Mouse (Mus musculus) CH12F3 (cell line): Measurements from ENCODE around the gene Btnl2.

Experiments used
- in situ Hi-C: fragments of 300-500 bp; cut with MboI; formaldehyde crosslinking; loops from 2 replicates; pipeline ENCODE4 v1.14.3; 2020; ENCODE audit warnings: low sequenced_read_pairs

The Btnl2 gene

DNA sequence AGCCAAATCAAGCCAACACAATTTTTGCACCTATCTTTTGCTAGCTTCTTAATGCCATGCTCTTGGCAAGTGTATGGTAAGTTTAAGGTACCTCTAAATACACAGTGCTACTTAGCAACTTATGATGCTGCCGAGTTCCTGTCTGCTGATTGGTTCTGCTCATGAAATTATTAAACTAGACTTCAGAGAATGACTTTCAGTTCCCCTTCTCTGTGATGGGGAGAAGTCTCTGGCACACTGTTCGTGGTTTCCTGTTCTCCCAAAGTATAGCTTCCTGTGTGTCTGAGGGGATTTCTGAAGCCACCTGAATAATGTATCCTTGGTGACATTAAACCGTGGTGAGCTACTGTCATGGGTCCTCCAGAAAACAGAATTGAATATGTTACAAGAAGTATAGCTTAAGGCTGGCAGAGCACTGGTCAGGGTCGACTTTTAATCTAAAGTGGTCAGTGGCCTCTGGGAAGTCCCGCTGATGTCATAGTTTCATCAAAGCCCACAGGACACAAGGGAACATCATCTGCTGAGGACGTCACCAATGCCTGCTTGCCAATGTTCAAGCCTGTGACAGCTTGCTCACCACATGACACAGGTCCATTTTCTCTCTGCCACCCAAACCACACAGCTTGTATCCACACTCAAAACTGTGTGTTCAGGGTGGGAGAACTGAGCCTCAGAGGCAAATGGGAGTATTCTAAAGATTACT lies 6.9 kb upstream of the Btnl2 start:
- in situ Hi-C loops: no loop called here

DNA sequence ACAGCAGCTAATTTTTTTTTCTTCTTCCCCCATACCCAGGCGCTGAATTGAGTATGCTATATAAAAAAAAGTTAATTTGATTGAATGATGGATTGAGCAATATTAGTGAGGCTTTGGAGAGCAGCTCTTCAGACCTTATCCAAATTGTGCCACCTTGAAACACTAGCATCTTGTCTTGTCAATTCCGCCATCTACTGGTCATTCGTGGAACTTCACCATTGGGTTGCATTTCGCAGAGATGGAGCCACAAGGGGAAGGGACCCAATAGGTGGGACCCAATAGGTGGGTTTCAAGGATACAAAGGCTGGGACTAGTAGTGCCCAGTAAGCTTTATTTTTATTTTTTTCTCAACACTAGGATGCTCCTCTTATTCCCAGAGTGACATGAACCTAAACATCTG lies 5.2 kb upstream of the Btnl2 start:
- in situ Hi-C loops: no loop called here

- in situ Hi-C loops: no loop called here
Measured at GRCm38 (mm10) chr17:34354940-34355339, 318 bp downstream of the Btnl2 start.

GRCm38 (mm10) chr17:34362954-34363546 lies 8.4 kb downstream of the Btnl2 start:
- in situ Hi-C loops: no loop called here

DNA sequence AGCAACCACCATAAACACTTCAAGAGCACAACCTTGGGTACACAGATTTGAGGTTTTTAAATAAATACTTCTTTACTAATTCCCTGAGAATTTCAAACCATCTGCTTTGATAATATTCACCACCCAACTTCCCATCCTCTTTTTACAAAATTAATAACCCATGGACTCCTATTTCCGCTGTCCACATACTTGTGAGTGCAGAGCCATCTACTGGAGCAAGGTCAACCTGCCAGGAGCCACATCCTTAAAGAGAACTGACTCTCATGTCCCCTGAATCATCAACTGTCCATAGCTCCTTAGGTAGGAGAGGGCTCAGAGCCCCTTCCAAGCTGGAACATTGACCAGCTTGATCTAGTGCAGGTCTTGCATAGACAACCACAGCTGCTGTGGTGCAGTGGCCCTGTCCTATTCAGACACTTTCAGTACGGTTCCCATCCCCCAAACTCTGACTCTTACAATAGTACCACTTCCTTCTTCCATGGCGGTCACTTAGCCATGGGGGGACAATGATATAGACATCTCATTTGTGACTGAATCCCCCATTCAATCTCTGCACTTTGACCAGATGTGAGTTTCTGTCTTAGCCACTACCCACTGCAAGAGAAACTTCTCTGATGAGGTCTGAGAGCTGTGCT lies 9.2 kb downstream of the Btnl2 start:
- in situ Hi-C loops: no loop called here

DNA sequence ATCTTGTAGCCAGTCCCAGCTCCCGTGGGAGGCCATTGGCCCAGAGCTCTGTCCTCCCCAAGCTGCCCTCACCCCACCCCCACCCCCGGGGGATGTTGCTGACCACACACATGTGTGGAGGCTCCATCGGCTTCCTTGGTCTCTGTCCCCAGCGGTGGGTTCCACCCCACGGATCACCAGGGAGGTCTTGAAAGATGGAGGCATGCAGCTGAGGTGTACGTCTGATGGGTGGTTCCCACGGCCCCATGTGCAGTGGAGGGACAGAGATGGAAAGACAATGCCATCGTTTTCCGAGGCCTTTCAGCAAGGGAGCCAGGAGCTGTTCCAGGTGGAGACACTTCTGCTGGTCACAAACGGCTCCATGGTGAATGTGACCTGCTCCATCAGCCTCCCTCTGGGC lies 10.4 kb downstream of the Btnl2 start:
- in situ Hi-C loops: no loop called here

- in situ Hi-C loops: no loop called here
Measured at GRCm38 (mm10) chr17:34370563-34370962, 15.9 kb downstream of the Btnl2 start.

GRCm38 (mm10) chr17:34373055-34373709 lies 18.6 kb downstream of the Btnl2 start:
- in situ Hi-C loops: no loop called here

DNA sequence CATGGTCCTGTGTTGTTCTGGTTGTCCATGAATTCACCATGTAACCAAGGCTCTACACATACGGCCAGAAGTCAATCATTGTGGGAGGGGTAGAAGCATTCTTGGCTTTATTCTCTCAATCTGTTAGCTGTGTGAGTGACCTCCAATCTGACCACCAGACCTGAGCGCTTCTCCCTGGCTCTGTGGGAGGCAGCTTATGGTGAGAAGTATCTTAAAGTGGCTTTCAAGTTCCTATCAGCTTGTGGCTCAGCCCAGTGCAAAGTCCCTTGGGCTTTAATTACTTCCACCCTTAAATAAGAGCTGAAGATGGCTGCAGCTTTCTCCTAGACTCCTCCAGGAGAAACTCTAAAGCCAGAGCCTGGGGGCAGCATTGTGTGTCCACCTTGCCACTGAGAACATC lies 22.2 kb downstream of the Btnl2 start, which contains the start of gene Btnl1:
Gene Btnl1, plus strand, starts transcription at position 286 of the 400 bp plus-strand sequence.
- in situ Hi-C loops: no loop called here

GRCm38 (mm10) chr17:34377450-34378209 lies 23.0 kb downstream of the Btnl2 start:
- in situ Hi-C loops: no loop called here

GRCm38 (mm10) chr17:34378716-34379115 lies 24.1 kb downstream of the Btnl2 start:
- in situ Hi-C loops: no loop called here

DNA sequence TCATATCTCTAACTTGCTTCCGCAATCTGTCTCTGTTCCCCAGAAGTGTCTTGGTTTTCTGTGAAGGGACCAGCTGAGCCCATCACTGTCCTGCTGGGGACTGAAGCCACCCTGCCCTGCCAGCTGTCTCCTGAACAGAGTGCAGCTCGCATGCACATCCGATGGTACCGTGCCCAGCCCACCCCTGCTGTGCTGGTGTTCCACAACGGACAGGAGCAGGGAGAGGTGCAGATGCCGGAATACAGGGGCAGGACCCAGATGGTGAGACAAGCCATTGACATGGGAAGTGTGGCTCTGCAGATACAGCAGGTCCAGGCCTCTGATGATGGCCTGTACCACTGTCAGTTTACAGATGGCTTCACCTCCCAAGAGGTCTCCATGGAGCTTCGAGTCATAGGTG lies 24.8 kb downstream of the Btnl2 start:
- in situ Hi-C loops: no loop called here

- in situ Hi-C loops: no loop called here
Measured at GRCm38 (mm10) chr17:34381876-34382275, 27.3 kb downstream of the Btnl2 start.

GRCm38 (mm10) chr17:34383212-34383611 lies 28.6 kb downstream of the Btnl2 start:
- in situ Hi-C loops: no loop called here

DNA sequence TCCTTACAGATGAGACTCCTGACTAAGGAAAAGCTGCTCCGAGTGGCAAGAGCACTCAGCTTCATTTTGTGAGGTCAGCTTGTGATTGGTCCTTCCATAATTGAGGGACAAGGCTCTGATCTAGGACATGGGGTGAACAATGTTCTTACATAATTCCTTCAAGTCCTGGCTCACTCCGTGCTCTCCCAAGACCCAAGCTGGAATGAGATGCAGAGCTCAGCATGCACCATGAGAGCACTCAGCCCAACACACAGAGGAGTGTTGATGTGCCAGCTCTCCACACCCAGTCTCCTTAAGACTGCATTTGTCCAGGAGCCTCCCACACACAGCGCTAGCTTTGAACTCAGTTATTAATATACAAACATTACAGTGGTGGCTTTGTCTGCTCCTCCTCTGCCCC lies 30.1 kb downstream of the Btnl2 start:
- in situ Hi-C loops: no loop called here

DNA sequence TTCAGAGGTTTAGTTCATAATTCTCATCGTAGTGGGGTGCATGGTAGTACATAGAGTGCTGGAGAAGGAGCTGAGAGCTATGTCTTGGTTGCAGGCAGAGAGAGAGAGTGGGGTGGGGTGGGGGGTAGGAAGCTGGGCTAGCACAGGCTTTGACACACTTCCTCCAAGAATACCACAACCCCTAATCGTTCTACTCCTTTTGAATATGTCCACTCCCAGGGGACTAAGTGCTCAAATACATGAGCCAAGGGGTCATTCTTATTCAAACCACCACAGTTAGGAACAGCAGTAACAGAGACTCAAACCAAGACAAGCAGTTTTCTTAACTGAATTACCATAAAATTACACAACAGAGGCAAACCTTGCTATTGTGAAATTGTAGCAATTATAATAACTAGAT lies 32.0 kb downstream of the Btnl2 start:
- in situ Hi-C loops: no loop called here

GRCm38 (mm10) chr17:34388513-34388912 lies 33.9 kb downstream of the Btnl2 start:
- in situ Hi-C loops: no loop called here

DNA sequence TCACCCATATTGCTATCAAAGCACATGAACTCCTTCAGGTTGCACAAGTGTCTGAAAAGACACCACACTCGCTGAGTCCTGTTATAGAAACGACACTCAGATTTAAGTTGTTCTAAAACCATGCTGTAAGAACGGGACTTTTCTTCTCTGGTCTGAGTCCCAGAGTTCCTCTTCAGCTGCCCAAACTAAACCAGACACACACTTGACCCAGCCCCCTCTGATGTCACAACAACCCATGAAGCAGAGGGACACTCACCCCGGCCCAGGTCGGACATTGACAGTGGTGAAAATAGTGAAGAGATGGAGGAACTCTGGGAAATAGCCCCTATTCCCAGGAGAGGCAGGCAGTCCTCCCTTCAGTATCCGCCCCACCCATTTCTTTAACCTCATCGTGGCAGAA lies 36.9 kb downstream of the Btnl2 start:
- in situ Hi-C loops: no loop called here

DNA sequence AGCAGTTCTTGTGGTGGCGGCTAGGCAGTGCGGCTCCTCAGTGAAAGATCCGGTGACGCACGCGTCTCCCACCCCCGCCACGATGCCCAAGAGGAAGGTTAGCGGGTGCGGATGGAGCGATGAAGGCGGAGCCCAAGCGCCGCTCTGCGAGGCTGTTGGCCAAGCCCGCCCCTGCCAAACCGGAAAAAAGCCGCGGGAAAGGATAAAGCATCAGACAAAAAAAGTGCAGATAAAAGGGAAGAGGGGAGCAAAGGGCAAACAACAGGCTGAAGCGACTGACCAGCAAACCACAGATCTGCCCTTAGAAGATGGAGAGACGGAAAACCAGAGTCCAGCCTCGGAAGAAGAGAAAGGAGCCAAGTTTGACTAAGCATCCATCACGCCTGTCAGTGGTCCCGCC lies 37.7 kb downstream of the Btnl2 start:
- in situ Hi-C loops: no loop called here

DNA sequence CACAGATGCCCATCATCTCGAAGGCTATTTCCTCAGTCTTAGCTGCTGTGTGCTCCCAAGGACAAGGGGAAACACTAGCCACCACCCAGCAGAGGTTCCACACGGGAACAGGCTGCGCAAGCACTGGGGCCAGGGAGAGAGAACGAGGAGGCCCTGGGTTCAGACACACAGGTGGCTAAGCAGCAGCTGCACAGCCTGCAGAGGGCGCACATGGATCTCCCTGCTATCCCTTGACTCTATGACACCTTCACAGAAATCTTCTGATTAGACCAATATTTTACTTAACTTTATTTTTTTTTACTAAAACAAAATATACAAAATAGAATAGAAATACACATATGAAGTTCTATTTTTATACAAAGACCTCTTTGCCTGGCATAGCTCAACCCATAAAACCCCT lies 42.7 kb downstream of the Btnl2 start:
- in situ Hi-C loops: no loop called here

GRCm38 (mm10) chr17:34398058-34398710 lies 43.6 kb downstream of the Btnl2 start:
- in situ Hi-C loops: no loop called here
